Mouse (Mus musculus): ENCODE data around the gene Snx29. TPM values are rescaled to one million over a fixed set of nuclear protein-coding genes. Genes with fewer than 3 reads are reported as not detected.
"Not testable (repeated sequence)": the region's sequence is repeated elsewhere in the genome, so short reads cannot be mapped to it uniquely, and the experiment has no call there.

The Snx29 gene
- polyA plus RNA-seq, 2 experiments from 2014 or later = 5.1 to 8.3 TPM

DNA sequence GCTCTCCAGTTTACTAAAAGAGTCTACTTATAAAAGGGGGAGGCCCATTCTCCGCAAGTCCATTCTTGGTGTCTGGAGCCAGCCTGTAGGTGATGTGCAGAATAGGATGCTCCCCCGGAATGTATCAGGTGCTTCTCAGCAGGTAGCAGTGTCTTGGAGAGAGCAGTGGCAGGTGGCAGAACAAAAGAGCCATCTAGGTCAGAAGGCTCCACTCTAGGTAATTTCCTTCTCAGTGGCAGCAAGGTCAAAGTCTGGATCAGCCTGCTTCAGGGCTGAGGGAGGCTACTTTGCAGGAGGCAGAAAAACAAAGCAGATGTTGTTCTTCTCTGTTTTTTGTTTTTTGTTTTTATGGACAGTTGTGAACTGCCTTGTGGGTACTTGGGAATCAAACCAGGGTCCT, 37.9 kb downstream of the Snx29 start:
- not testable (repeated sequence) for ATAC-seq

- no peak for ATAC-seq
Observed at GRCm38 (mm10) chr16:11365626-11366025, 42.9 kb downstream of the Snx29 start.

DNA sequence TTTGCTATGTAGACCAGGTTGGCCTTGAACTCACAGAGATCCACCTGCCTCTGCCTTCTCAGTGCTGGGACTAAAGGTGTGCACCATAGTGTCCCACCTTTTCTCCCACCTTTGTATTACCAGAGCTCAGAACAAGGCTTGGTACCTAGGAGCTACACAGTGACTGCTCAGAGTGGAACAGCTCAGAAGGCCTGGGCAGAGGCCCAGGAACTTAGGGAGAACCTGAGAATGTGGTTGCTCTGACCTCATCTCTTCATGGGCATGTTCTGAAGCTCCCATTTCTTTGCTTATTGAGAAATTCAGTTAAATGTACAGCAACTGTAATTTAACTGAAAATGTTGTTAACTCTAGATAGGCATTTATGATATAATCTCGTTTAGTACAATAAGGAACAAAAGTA, 44.1 kb downstream of the Snx29 start:
- no peak for ATAC-seq

DNA sequence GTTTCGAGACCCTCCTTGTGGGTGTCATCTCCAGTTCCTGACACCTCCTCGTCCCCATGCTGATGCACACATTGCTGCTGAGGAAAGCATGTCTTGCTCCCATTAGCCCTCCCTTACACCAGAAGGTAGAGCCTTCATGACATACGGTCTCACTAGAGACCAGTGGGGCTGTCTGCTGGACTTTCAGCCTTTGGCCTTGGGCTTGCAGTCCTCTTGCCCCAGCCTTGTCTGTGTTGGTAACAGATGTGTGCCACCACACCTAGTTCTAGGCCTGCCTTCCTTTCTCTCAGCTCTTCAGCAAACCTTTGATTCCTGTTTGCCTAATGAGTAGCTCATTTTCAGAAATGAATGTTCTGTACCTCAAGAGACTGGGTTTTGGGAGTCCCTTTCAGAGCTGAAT, 45.7 kb downstream of the Snx29 start:
- ATAC-seq = no peak

DNA sequence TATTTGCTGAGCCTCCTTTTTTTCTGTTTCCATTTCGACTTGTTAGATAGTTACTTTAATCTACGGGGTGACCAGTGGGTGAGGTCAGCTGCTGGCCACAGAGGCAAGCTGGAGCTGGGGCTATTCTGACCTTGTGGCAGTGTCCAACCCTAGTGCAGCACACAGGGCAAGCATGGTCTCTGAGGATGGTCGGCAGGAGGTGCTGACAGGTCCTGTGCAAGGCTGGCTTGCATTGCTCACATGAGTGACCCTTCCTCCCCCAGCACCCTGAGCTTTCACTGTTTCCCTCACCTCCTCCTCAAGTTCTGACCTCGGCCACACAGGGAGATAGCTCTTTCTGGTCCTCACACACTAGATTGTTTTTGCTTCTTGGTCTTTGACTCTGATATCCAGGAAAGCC, 46.5 kb downstream of the Snx29 start:
- ATAC-seq = no peak

DNA sequence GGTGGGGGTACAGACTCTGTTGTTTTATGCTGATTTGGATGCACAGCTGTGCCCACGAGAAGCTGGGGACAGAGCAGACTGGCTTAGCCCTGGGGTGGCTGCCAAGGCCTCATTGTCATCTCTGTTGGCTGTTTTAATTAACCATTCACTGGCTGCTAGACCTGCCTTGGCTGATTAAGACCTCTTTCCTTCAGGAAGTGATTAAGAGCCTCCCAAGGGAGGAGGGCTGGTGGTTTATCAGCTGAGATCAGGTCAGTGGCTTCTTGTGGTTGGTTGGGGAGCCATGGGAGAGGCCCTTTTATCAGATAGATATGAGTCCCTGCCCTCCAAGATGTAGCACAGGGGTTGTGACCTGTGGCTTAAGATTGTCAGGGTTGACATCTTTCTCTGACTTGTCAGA, 46.9 kb downstream of the Snx29 start:
- ATAC-seq = no peak

GRCm38 (mm10) chr16:11370132-11370544, 47.4 kb downstream of the Snx29 start:
- ATAC-seq = no peak

DNA sequence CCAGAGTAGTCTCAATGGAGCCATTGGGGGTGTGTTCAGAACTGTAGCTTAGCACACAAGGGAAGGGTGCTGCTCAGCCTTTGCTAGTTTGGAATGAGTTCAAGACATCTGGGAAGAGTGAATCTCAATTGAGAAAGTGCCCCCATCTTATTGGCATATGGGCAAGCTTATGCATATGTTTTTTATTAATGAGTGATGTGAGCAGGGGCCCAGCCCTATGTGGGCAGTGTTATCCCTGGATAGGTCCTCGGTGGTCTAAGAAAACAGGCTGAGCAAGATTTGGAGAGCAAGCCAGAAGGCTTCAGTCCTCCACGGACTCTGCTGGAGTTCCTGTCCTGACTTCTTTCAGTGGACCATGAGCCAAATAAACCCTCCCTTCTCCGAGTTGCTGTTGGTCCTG, 56.6 kb downstream of the Snx29 start:
- ATAC-seq = no peak

DNA sequence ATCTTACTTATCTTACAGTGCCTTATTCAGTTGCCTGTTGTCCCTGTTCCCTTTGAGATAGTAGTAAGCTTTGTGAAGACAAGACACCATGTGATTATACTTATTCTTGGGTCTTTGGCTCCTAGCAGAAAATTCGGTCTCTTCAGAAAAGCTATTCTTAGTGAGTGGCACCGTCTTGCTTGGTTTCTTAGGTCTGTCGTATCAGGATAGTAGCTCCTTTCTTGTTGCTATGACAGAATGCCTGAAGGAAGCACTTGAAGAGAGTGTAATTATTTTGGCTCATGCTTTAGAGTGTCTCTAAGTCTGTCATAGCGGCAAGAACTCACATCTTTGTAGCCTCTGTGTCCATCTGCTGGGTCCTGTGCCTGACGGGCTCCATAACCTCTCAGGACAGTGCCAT, 57.3 kb downstream of the Snx29 start:
- no peak for ATAC-seq

DNA sequence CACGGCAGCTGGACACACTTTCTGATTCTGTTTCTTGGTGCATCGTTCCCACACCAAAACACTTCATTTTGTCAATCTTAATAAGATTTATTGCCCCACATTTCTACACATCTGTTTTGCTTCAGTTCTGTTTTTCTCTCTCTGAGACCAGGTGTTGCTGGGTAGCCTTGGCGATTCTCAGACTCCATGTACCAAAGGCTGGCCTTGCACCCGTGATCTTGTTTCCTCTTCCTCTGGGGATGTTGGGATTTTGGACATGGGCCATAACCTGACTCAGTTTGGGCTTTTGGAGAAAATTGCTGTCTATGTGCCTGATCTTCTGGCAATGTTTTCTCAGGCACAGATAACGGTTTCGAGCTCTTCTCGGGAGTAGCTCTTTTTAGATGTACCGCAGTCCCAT, 58.2 kb downstream of the Snx29 start:
- no peak for ATAC-seq

GRCm38 (mm10) chr16:11384361-11384760, 61.7 kb downstream of the Snx29 start:
- no peak for ATAC-seq

DNA sequence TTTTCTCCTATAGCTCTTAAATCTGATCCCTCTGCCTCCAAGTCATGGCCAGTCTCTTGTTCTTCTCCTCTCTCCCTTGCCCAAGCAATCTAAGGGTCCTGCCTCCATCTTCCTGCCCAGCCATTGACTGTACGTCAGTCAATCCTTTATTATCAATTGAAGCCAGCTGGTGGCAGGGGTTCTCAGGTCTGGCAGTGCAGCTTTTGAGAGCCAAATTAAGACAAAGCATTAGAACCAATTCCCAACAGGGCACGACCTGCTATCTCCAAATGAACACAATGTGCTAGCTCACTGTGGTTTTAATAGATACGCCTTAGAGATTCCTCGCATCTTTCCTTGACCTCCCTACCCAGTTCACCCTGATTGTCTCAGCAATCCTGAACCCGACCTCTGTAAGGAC, 62.4 kb downstream of the Snx29 start:
- ATAC-seq = no peak

- no peak for ATAC-seq
Observed at GRCm38 (mm10) chr16:11385798-11386197, 63.1 kb downstream of the Snx29 start.

DNA sequence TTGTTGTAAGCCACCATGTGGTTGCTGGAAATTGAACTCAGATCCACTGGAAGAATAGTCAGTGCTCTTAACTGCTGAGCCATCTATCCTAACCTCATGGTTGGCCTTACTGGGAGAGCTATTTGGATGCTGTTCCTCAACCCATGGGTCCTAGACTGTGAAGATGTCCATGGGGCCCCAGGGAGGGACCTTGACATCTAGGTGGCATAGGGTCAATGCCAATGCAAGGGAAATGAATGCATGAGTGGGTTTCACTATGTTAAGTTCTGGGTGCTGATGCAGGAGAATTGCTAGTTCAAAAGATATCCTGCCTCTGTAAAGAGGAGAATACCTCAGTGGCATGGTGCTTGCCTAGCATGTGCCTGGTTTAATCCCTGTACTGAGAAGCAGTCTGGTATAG, 63.5 kb downstream of the Snx29 start:
- no peak for ATAC-seq

DNA sequence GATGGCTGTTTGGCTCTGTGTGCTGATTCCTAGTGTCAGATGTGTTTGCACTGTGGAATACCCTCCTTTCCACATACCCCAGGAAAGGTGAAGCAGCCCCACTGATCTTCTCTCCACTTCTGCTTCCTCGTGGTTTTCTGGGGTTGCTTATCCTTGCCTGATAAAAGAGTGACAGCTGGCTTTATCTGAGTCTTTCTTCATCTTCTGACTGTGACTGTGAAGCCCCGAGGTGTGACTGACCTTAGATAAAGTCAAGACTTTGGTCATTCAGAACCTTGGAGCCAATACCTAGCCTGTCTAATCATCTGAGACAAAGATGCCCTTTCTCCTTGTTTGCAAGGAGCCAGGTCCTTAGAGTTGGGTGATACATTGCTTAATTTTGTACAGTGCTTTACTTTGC, 65.4 kb downstream of the Snx29 start:
- no peak for ATAC-seq

- no peak for ATAC-seq
Observed at GRCm38 (mm10) chr16:11389324-11389723, 66.6 kb downstream of the Snx29 start.

- ATAC-seq = no peak
Observed at GRCm38 (mm10) chr16:11396570-11396969, 73.9 kb downstream of the Snx29 start.

DNA sequence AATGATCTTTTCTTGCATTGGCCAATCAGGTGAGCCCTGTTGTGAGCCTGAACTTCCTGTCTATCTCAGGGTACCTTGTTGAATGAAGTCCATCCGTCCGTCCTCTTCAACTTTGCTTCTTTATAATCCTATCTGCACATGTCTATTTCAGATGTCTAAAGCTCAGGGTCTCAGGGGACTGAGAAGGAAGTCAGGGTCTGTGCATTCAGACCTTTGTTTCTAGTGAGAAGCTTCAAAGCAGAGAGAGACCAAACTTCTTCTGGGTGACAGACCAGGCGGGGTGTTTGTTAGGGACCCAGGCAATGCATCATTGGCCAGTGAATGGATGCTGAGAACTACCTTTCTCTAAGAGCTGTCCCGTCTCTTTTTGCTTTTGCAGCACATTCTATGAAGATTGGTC, 76.7 kb downstream of the Snx29 start:
- ATAC-seq = no peak

GRCm38 (mm10) chr16:11399845-11400565, 77.3 kb downstream of the Snx29 start:
- no peak for ATAC-seq

DNA sequence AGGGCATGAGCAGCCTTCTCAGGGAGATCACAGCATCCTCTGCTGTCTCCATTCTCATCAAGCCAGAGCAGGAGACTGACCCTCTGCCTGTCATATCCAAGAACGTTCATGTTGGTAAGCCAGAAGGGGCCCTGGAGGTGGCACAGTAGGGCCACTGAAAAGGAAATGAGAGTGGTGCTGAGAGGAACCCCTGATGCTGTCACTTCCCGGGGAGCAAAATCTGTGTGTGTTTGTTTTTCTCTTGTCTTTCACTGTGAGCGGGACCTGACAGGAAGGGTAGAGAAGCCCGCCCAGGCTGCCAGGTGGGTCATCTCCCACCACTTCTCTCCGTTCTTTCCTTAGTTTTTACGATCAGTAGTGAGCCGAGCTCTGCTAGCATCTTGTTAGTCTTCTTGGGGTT, 78.2 kb downstream of the Snx29 start:
- ATAC-seq = no peak

DNA sequence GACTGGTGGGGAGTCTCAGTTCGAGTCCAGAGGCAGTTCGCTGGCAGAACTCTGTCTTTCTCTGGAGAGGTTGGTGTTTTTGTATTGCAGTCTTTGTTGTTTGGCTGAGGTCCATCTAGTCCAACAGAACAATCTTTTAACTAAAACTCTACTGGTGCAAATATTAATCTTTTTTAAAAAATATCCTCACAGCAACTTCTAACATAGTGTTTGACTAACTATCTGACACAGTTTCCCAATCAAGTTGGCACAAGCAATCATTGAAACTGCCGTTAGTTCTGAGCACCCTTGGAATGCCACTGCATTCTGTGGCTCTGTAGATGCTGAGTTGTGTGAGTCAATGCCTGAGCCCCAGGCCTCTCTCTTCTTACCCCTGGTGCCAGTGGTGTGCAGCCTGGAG, 82.5 kb downstream of the Snx29 start:
- no peak for ATAC-seq

DNA sequence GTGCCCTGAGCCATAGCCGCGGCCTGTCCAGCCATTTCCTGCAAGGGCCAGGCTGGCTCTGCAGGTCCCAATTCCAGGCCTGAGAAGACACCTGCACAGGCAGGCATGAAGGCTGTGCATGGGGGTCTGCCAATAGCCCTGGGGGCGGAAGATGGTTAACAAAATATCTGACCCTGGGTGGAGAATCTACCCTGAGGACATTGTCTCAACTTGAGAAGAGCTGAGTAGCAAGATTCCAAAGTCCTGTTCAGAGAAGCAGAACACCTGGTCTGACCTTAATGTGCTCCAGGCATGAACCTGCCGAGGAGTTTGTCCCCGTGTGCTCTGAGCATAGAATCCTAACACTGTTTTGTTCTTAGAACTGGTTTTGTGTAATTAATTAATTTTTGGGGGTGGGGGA, 83.5 kb downstream of the Snx29 start:
- ATAC-seq = no peak

DNA sequence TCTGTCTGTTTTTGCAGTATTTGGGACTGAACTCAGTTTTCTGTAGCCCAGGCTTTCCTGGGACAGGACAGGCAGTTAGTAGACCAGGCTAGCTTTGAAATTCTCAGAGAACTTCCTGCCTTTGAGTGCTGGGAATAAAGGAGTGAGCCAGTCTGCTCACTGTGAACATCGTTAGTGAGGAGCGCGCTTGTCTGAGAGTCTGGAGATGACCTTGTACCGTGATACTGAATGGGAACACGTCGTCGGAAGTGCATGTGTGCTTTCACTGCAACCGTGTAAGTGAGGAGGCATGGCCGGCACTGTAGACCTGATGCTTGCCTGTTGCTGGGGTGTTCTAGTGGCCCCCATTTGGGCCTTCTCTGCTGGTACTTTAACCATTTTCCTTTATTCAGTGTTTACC, 83.9 kb downstream of the Snx29 start:
- ATAC-seq = no peak

DNA sequence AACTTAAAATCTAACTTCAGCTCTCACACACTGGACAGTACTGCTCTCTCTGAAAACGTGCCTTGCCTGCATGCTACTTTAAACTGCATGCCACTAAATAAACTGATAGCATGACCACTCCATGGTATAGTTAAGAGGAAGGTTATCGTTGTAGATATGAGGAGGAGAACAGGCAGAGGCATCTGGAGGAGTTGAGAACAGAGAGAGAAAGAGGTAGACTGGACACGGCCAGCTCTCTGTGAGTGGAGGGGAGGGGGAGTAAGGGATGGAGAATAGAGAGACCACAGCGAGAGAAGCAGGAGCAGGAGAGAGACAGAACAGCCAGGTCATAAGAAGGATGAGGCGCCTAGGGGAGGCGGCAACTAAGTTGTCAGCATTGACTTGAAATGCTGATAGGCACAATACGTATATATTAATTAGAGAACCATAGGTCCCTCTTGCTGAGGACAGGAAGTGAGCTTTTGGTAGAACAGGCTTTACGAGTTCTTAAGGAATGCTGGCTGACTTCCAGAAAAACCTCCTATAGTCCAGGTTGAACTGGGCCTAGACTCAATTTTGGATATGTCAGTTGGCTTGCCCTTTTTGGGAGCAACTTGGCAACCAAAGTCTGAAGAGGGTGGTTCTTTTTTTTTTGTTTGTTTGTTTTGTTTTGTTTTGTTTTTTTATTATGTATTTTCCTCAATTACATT, 85.4 kb downstream of the Snx29 start:
- ATAC-seq = no peak

- no peak for ATAC-seq
Observed at GRCm38 (mm10) chr16:11408726-11409125, 86.0 kb downstream of the Snx29 start.
